Mouse (Mus musculus): ENCODE results near the gene Ppp1r9a. TPM values are rescaled to one million over a fixed set of nuclear protein-coding genes. Genes with fewer than 3 reads are reported as not detected.

The Ppp1r9a gene
- total and polyA plus RNA-seq, 3 experiments, result 0.03 TPM; not detected in 2

DNA sequence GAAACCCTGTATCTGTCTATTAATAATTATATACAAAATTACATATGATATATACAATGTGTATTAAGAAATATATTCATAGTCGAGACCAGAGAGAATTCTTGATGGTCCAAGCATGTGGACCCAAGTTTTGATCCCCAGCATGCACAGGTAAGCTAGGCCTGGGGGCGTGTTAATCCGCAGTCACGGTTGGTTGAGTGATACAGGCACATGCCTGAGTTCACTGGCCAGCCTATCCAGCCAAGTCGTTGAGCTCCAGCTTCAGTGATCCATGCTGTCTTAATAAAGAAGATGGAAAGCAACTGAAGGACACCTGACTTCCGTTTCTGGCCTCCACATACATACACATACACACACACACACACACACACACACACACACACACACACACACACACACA, 233.3 kb downstream of the Ppp1r9a start:
- no peak for DNase-seq (ENCODE audit: low read depth, low spot score)
- Histone ChIP-seq H3K4me3 (ENCODE audit: control insufficient read depth in 1 of 2, insufficient read depth in 1 of 2, low read depth in 2 of 2, low read length in 2 of 2) (no peak overlapping the region), H3K9ac (ENCODE audit: control insufficient read depth, low read depth, low read length, poor library complexity, severe bottlenecking) (no peak overlapping the region), H3K79me2 (ENCODE audit: control insufficient read depth, insufficient read depth, low read length, poor library complexity) (no peaks in the 10 kb centered on the region), H3K36me3 (ENCODE audit: control insufficient read depth in 1 of 2, insufficient read depth in 2 of 2, low read length in 2 of 2) (no peaks in the 10 kb centered on the region), H3K4me1 (ENCODE audit: control insufficient read depth in 1 of 2, insufficient read depth in 2 of 2, low read length in 2 of 2) (no peaks in the 10 kb centered on the region), H3K9me3 (replicated peaks; ENCODE audit: insufficient read depth, low read length) (no peaks in the 10 kb centered on the region), H3K27ac (ENCODE audit: control insufficient read depth, low read depth, low read length) (no peak overlapping the region), H3K27me3 (ENCODE audit: control insufficient read depth in 1 of 2, insufficient read depth in 2 of 2, low read length in 2 of 2) (peaks cover 11 to 17% of the 10 kb centered on the region in 2 experiments)
- TF ChIP-seq ETS1 (IDR thresholded peaks at IDR 0.05; ENCODE audit: low read depth, low read length), result no peak
- no peak for TF ChIP-seq KAT2A (conservative IDR thresholded peaks at IDR 0.05; ENCODE audit: low read depth, low read length)
- no peak for TF ChIP-seq HCFC1 (IDR thresholded peaks at IDR 0.05; ENCODE audit: low read depth, low read length)
- TF ChIP-seq GABPA (IDR thresholded peaks at IDR 0.05; ENCODE audit: low read depth, low read length), result no peak
- TF ChIP-seq MEF2A (IDR thresholded peaks at IDR 0.05; ENCODE audit: extremely low read depth, insufficient replicate concordance, low read depth, low read length, poor library complexity, severe bottlenecking), result no peak
- no peak for TF ChIP-seq BHLHE40 (IDR thresholded peaks at IDR 0.05; ENCODE audit: borderline replicate concordance, low read depth, low read length)
- no peak for TF ChIP-seq MYB (IDR thresholded peaks at IDR 0.05; ENCODE audit: low read depth, low read length)
- no peak for TF ChIP-seq MXI1 (IDR thresholded peaks at IDR 0.05; ENCODE audit: low read depth, low read length)
- TF ChIP-seq ZC3H11A (IDR thresholded peaks at IDR 0.05; ENCODE audit: low read depth, low read length), result no peak
- no peak for TF ChIP-seq SMC3 (IDR thresholded peaks at IDR 0.05; ENCODE audit: low read depth, low read length)

DNA sequence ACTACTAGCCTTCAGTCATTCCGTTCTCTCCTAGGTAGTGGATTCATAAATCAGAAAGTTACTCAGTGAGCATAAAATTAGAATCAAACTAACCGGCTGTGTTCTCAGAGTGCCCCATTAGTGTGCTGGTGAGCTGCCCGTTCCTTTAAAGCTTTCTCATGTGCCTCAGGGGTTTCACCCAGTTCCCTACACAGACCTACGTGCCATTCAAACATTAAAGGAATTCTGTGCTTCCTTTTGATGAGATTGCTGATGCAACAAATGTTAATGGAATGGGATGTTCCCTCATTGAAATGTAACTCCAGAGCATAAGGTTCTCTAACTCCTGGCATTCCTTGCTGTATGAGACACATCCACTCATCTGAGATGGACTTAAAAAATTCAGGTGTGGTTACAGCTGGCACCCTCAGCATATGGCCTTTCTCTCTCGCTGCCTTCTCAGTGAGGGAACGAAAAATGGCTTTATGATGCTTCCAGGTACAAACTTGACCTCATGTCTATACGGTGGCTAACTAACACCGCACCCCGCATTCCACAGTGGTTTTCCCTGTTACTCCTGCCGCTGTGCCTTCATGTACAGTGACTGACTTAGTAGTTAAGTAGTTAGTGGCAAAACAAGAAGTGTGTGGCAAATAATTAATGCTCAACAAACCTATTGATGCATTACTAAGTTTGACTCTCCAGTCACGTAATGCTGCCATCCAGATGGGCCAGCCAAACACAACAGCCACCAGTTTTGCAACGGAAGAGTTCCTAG, 236.3 kb downstream of the Ppp1r9a start:
- H3K9ac ChIP-seq (ENCODE audit: control insufficient read depth, low read depth, low read length, poor library complexity, severe bottlenecking), result no peak overlapping the region
- DNase-seq (ENCODE audit: low read depth, low spot score), result no peak
- TF ChIP-seq CHD1 (IDR thresholded peaks at IDR 0.05; ENCODE audit: low read depth, low read length), result no peak
- TF ChIP-seq RCOR1 (IDR thresholded peaks at IDR 0.05; ENCODE audit: low read depth, low read length), result no peak
- no peak for TF ChIP-seq MAZ (IDR thresholded peaks at IDR 0.05; ENCODE audit: low read depth, low read length)
- no peak for TF ChIP-seq RAD21 (IDR thresholded peaks at IDR 0.05; ENCODE audit: low read depth, low read length)
- TF ChIP-seq JUND (IDR thresholded peaks at IDR 0.05; ENCODE audit: low read depth, low read length), result no peak
- no peak for TF ChIP-seq POLR2AphosphoS2 (IDR thresholded peaks at IDR 0.05; ENCODE audit: low read length)
- TF ChIP-seq E2F4 (IDR thresholded peaks at IDR 0.05; ENCODE audit: borderline replicate concordance, low read depth, low read length), result no peak
- TF ChIP-seq NELFE (IDR thresholded peaks at IDR 0.05; ENCODE audit: low read depth, low read length), result no peak
- TF ChIP-seq SIN3A (IDR thresholded peaks at IDR 0.05; ENCODE audit: low read length), result no peak
- no peak for TF ChIP-seq MAX (IDR thresholded peaks at IDR 0.05; ENCODE audit: low read length)
- TF ChIP-seq MEF2A (IDR thresholded peaks at IDR 0.05; ENCODE audit: extremely low read depth, insufficient replicate concordance, low read depth, low read length, poor library complexity, severe bottlenecking), result no peak
- no peak for TF ChIP-seq ZC3H11A (IDR thresholded peaks at IDR 0.05; ENCODE audit: low read depth, low read length)
- no peak for TF ChIP-seq POLR2A (IDR thresholded peaks at IDR 0.05; ENCODE audit: control insufficient read depth in 1 of 2, insufficient read depth in 1 of 2, low read depth in 1 of 2, low read length in 2 of 2, poor library complexity in 1 of 2)
- H3K4me1 ChIP-seq (ENCODE audit: control insufficient read depth in 1 of 2, insufficient read depth in 2 of 2, low read length in 2 of 2), result no peaks in the 10 kb centered on the region
- H3K27me3 ChIP-seq (ENCODE audit: control insufficient read depth in 1 of 2, insufficient read depth in 2 of 2, low read length in 2 of 2), result peaks cover 4 to 20% of the 10 kb centered on the region in 2 experiments
- no peak overlapping the region for H3K27ac ChIP-seq (ENCODE audit: control insufficient read depth, low read depth, low read length)
- H3K9me3 ChIP-seq (replicated peaks; ENCODE audit: insufficient read depth, low read length), result no peaks in the 10 kb centered on the region
- no peaks in the 10 kb centered on the region for H3K79me2 ChIP-seq (ENCODE audit: control insufficient read depth, insufficient read depth, low read length, poor library complexity)
- H3K4me3 ChIP-seq (ENCODE audit: control insufficient read depth in 1 of 2, insufficient read depth in 1 of 2, low read depth in 2 of 2, low read length in 2 of 2), result no peak overlapping the region
- no peaks in the 10 kb centered on the region for H3K36me3 ChIP-seq (ENCODE audit: control insufficient read depth in 1 of 2, insufficient read depth in 2 of 2, low read length in 2 of 2)
